Mouse (Mus musculus): ENCODE results near the gene Ncoa6. TPM values are rescaled to one million over a fixed set of nuclear protein-coding genes. Genes with fewer than 3 reads are reported as not detected.

Ncoa6 gene
- polyA plus RNA-seq, 1 experiment from 2014 or later = 40.0 TPM

GRCm38 (mm10) chr2:155442916-155443315 is 30.8 kb downstream of the Ncoa6 start:
- CTCF ChIA-PET = no interaction called here
- TF ChIP-seq CTCF (IDR thresholded peaks at IDR 0.05) = no peak
- DNase-seq (ENCODE audit: low read depth, low spot score) = no peak
- POLR2A ChIA-PET = no interaction called here
- in situ Hi-C loops (cut with MboI; ENCODE audit: low pct_unique_long_range_greater_than_20kb) = no loop called here
- no peaks in the 10 kb centered on the region for H3K27me3 ChIP-seq
- ATAC-seq = no peak

- POLR2A ChIA-PET = no interaction called here
- peak; percentile 54 for TF ChIP-seq CTCF (IDR thresholded peaks at IDR 0.05)
- H3K27me3 ChIP-seq = no peaks in the 10 kb centered on the region
- DNase-seq (ENCODE audit: low read depth, low spot score) = no peak
- CTCF ChIA-PET = interaction anchor here (1.2 to 1.9 kb wide), 8 partner anchors 9 to 53 kb away, joined by 3 to 9 read pairs (median 6); no protein-coding TSS in a partner anchor
- ATAC-seq = no peak
- in situ Hi-C loops (cut with MboI; ENCODE audit: low pct_unique_long_range_greater_than_20kb) = no loop called here
These were observed 37.2 kb downstream of the Ncoa6 start for GRCm38 (mm10) chr2:155436445-155436844.

- in situ Hi-C loops (cut with MboI; ENCODE audit: low pct_unique_long_range_greater_than_20kb) = no loop called here
- H3K27me3 ChIP-seq = no peaks in the 10 kb centered on the region
- ChIA-PET POLR2A (no interaction called here), CTCF (no interaction called here)
- DNase-seq (ENCODE audit: low read depth, low spot score) (no peak), ATAC-seq (no peak)
- no peak for TF ChIP-seq CTCF (IDR thresholded peaks at IDR 0.05)
These were observed 52.8 kb downstream of the Ncoa6 start for GRCm38 (mm10) chr2:155420911-155421310.

- ChIA-PET POLR2A (no interaction called here), CTCF (interaction anchor here (1.2 to 1.9 kb wide), 5 partner anchors 9 to 65 kb away, joined by 3 to 9 read pairs (median 3); no protein-coding TSS in a partner anchor)
- in situ Hi-C loops (cut with MboI; ENCODE audit: low pct_unique_long_range_greater_than_20kb) = no loop called here
- H3K27me3 ChIP-seq = no peaks in the 10 kb centered on the region
- TF ChIP-seq CTCF (IDR thresholded peaks at IDR 0.05) = no peak
- DNase-seq (ENCODE audit: low read depth, low spot score) (no peak), ATAC-seq (no peak)
These were observed 69.1 kb downstream of the Ncoa6 start for GRCm38 (mm10) chr2:155404635-155405034.

GRCm38 (mm10) chr2:155401926-155402325 is 71.8 kb downstream of the Ncoa6 start:
- CTCF ChIA-PET = no interaction called here

GRCm38 (mm10) chr2:155400276-155400675 is 73.4 kb downstream of the Ncoa6 start:
- H3K27me3 ChIP-seq = no peaks in the 10 kb centered on the region
- CTCF ChIA-PET = no interaction called here
- DNase-seq (ENCODE audit: low read depth, low spot score) = no peak
- POLR2A ChIA-PET = interaction anchor here (0.9 kb wide), 1 partner anchor 16 kb away, joined by 4 read pairs; no protein-coding TSS in a partner anchor
- in situ Hi-C loops (cut with MboI; ENCODE audit: low pct_unique_long_range_greater_than_20kb) = no loop called here
- no peak for ATAC-seq
- peak; percentile 28 for TF ChIP-seq CTCF (IDR thresholded peaks at IDR 0.05)

More at GRCm38 (mm10) chr2:155401926-155402325, 71.8 kb downstream of the Ncoa6 start:
- ATAC-seq = no peak
- POLR2A ChIA-PET = no interaction called here
- no peak for TF ChIP-seq CTCF (IDR thresholded peaks at IDR 0.05)
- no peaks in the 10 kb centered on the region for H3K27me3 ChIP-seq
- DNase-seq (ENCODE audit: low read depth, low spot score) = no peak
- in situ Hi-C loops (cut with MboI; ENCODE audit: low pct_unique_long_range_greater_than_20kb) = no loop called here

- CTCF ChIA-PET = no interaction called here
These were observed 79.1 kb downstream of the Ncoa6 start for GRCm38 (mm10) chr2:155394586-155394985.

GRCm38 (mm10) chr2:155388573-155388972 is 85.1 kb downstream of the Ncoa6 start:
- no peak for ATAC-seq
- CTCF ChIA-PET = interaction anchor here (0.7 kb wide), 1 partner anchor 42 kb away, joined by 3 read pairs; no protein-coding TSS in a partner anchor
- TF ChIP-seq CTCF (IDR thresholded peaks at IDR 0.05) = no peak
- POLR2A ChIA-PET = interaction anchor here (1.4 kb wide), 1 partner anchor 17 kb away, joined by 4 read pairs; no protein-coding TSS in a partner anchor
- in situ Hi-C loops (cut with MboI; ENCODE audit: low pct_unique_long_range_greater_than_20kb) = loop anchor here (25.0 kb wide), 1 partner anchor 301 kb away; no protein-coding TSS in a partner anchor
- DNase-seq (ENCODE audit: low read depth, low spot score) = no peak
- H3K27me3 ChIP-seq = no peaks in the 10 kb centered on the region

More at GRCm38 (mm10) chr2:155394586-155394985, 79.1 kb downstream of the Ncoa6 start:
- TF ChIP-seq CTCF (IDR thresholded peaks at IDR 0.05) = no peak
- no peaks in the 10 kb centered on the region for H3K27me3 ChIP-seq
- ATAC-seq (no peak), DNase-seq (ENCODE audit: low read depth, low spot score) (no peak)
- POLR2A ChIA-PET = no interaction called here
- in situ Hi-C loops (cut with MboI; ENCODE audit: low pct_unique_long_range_greater_than_20kb) = loop anchor here (25.0 kb wide), 1 partner anchor 307 kb away; no protein-coding TSS in a partner anchor

- in situ Hi-C loops (cut with MboI; ENCODE audit: low pct_unique_long_range_greater_than_20kb) = loop anchor here (25.0 kb wide), 1 partner anchor 300 kb away; no protein-coding TSS in a partner anchor
- DNase-seq (ENCODE audit: low read depth, low spot score) = no peak
- TF ChIP-seq CTCF (IDR thresholded peaks at IDR 0.05) = no peak
- CTCF ChIA-PET = interaction anchor here (1.9 kb wide), 1 partner anchor 180 kb away, joined by 4 read pairs; no protein-coding TSS in a partner anchor
- no peak for ATAC-seq
- POLR2A ChIA-PET = no interaction called here
- H3K27me3 ChIP-seq = no peaks in the 10 kb centered on the region
These were observed 86.6 kb downstream of the Ncoa6 start for GRCm38 (mm10) chr2:155387052-155387451.

- in situ Hi-C loops (cut with MboI; ENCODE audit: low pct_unique_long_range_greater_than_20kb) = loop anchor here (25.0 kb wide), 1 partner anchor 299 kb away; no protein-coding TSS in a partner anchor
- no peak for TF ChIP-seq CTCF (IDR thresholded peaks at IDR 0.05)
- ATAC-seq = no peak
- no peaks in the 10 kb centered on the region for H3K27me3 ChIP-seq
- ChIA-PET POLR2A (no interaction called here), CTCF (interaction anchor here (1.9 kb wide), 1 partner anchor 179 kb away, joined by 4 read pairs; no protein-coding TSS in a partner anchor)
- no peak for DNase-seq (ENCODE audit: low read depth, low spot score)
These were observed 87.2 kb downstream of the Ncoa6 start for GRCm38 (mm10) chr2:155386534-155386899.

GRCm38 (mm10) chr2:155385731-155386533 is 87.8 kb downstream of the Ncoa6 start:
- in situ Hi-C loops (cut with MboI; ENCODE audit: low pct_unique_long_range_greater_than_20kb) = loop anchor here (25.0 kb wide), 1 partner anchor 299 kb away; no protein-coding TSS in a partner anchor
- ChIA-PET CTCF (interaction anchor here (1.9 kb wide), 1 partner anchor 178 kb away, joined by 4 read pairs; no protein-coding TSS in a partner anchor), POLR2A (no interaction called here)
- H3K27me3 ChIP-seq = no peaks in the 10 kb centered on the region
- ATAC-seq (no peak), DNase-seq (ENCODE audit: low read depth, low spot score) (no peak)
- no peak for TF ChIP-seq CTCF (IDR thresholded peaks at IDR 0.05)

Data from Patski (cell line).